Mouse (Mus musculus): ENCODE results near the gene Ptprj.

Gene Ptprj

GRCm38 (mm10) chr2:90525807-90526206 is 54.6 kb downstream of the Ptprj start:
- no peak for DNase-seq (ENCODE audit: low spot score in 2 of 2)

- DNase-seq (ENCODE audit: low spot score in 2 of 2), result no peak
Measured at GRCm38 (mm10) chr2:90522455-90522854, 58.0 kb downstream of the Ptprj start.

- DNase-seq (ENCODE audit: low spot score in 2 of 2), result no peak
Measured at GRCm38 (mm10) chr2:90521909-90522308, 58.5 kb downstream of the Ptprj start.

GRCm38 (mm10) chr2:90518296-90518695 is 62.2 kb downstream of the Ptprj start:
- DNase-seq (ENCODE audit: low spot score in 2 of 2), result no peak

- no peak for DNase-seq (ENCODE audit: low spot score in 2 of 2)
Measured at GRCm38 (mm10) chr2:90514969-90515368, 65.5 kb downstream of the Ptprj start.

- no peak for DNase-seq (ENCODE audit: low spot score in 2 of 2)
Measured at GRCm38 (mm10) chr2:90509268-90509667, 71.2 kb downstream of the Ptprj start.

- no peak for DNase-seq (ENCODE audit: low spot score in 2 of 2)
Measured at GRCm38 (mm10) chr2:90506143-90506542, 74.3 kb downstream of the Ptprj start.

GRCm38 (mm10) chr2:90504731-90505171 is 75.7 kb downstream of the Ptprj start:
- DNase-seq (ENCODE audit: low spot score in 2 of 2), result peak; percentile 43 to 74

GRCm38 (mm10) chr2:90503182-90503833 is 77.1 kb downstream of the Ptprj start:
- DNase-seq (ENCODE audit: low spot score in 2 of 2), result peak; percentile 48 to 69

GRCm38 (mm10) chr2:90502738-90503137 is 77.7 kb downstream of the Ptprj start:
- DNase-seq (ENCODE audit: low spot score in 2 of 2), result no peak

- no peak for DNase-seq (ENCODE audit: low spot score in 2 of 2)
Measured at GRCm38 (mm10) chr2:90501708-90502107, 78.7 kb downstream of the Ptprj start.

GRCm38 (mm10) chr2:90500892-90501291 is 79.6 kb downstream of the Ptprj start:
- DNase-seq (ENCODE audit: low spot score in 2 of 2), result no peak

GRCm38 (mm10) chr2:90499002-90499401 is 81.4 kb downstream of the Ptprj start:
- no peak for DNase-seq (ENCODE audit: low spot score in 2 of 2)

- DNase-seq (ENCODE audit: low spot score in 2 of 2), result no peak
Measured at GRCm38 (mm10) chr2:90497551-90497950, 82.9 kb downstream of the Ptprj start.

- DNase-seq (ENCODE audit: low spot score in 2 of 2), result no peak
Measured at GRCm38 (mm10) chr2:90496680-90497074, 83.8 kb downstream of the Ptprj start.

- no peak for DNase-seq (ENCODE audit: low spot score in 2 of 2)
Measured at GRCm38 (mm10) chr2:90496012-90496679, 84.3 kb downstream of the Ptprj start.

GRCm38 (mm10) chr2:90490279-90491046 is 90.0 kb downstream of the Ptprj start:
- DNase-seq (ENCODE audit: low spot score in 2 of 2), result no peak

- no peak for DNase-seq (ENCODE audit: low spot score in 2 of 2)
Measured at GRCm38 (mm10) chr2:90489839-90490238, 90.6 kb downstream of the Ptprj start.

GRCm38 (mm10) chr2:90488690-90489590 is 91.5 kb downstream of the Ptprj start:
- DNase-seq (ENCODE audit: low spot score in 2 of 2), result no peak

- DNase-seq (ENCODE audit: low spot score in 2 of 2), result no peak
Measured at GRCm38 (mm10) chr2:90487471-90488238, 92.8 kb downstream of the Ptprj start.

GRCm38 (mm10) chr2:90486226-90486755 is 94.2 kb downstream of the Ptprj start:
- no peak for DNase-seq (ENCODE audit: low spot score in 2 of 2)

Measured in spleen, postnatal 4 days (tissue).